Mouse (Mus musculus): Measurements from ENCODE around the gene Gm973. TPM values are rescaled to one million over a fixed set of nuclear protein-coding genes. Genes with fewer than 3 reads are reported as not detected.

Gene Gm973
- polyA plus RNA-seq, 1 experiment, result 4.7 TPM

GRCm38 (mm10) chr1:59538381-59538780, 22.3 kb downstream of the Gm973 start:
- H3K4me1 ChIP-seq (ENCODE audit: control insufficient read depth, insufficient read depth, low read length), result peaks cover 13% of the 10 kb centered on the region
- TF ChIP-seq POLR2A (IDR thresholded peaks at IDR 0.05; ENCODE audit: borderline replicate concordance, insufficient read depth, low read length), result no peak
- no peak for TF ChIP-seq CTCF (IDR thresholded peaks at IDR 0.05; ENCODE audit: borderline replicate concordance, insufficient read depth, low read depth, low read length)
- no peaks in the 10 kb centered on the region for H3K27me3 ChIP-seq (ENCODE audit: control insufficient read depth, insufficient read depth, low read length)
- WGBS, result 93% methylated on average over 5 of the region's 5 CpGs
- H3K4me3 ChIP-seq (replicated peaks; ENCODE audit: insufficient read depth, low read depth, low read length), result no peak overlapping the region
- DNase-seq, result no peak
- no peak overlapping the region for H3K27ac ChIP-seq (ENCODE audit: insufficient read depth, low read length)

- no peak overlapping the region for H3K4me3 ChIP-seq (replicated peaks; ENCODE audit: insufficient read depth, low read depth, low read length)
- WGBS, result 83% methylated on average over 19 of the region's 19 CpGs
- no peak overlapping the region for H3K27ac ChIP-seq (ENCODE audit: insufficient read depth, low read length)
- H3K4me1 ChIP-seq (ENCODE audit: control insufficient read depth, insufficient read depth, low read length), result peaks cover 6% of the 10 kb centered on the region; the same call in 1 of the 2 replicates
- H3K27me3 ChIP-seq (ENCODE audit: control insufficient read depth, insufficient read depth, low read length), result no peaks in the 10 kb centered on the region
- DNase-seq, result no peak
- TF ChIP-seq CTCF (IDR thresholded peaks at IDR 0.05; ENCODE audit: borderline replicate concordance, insufficient read depth, low read depth, low read length), result no peak
- no peak for TF ChIP-seq POLR2A (IDR thresholded peaks at IDR 0.05; ENCODE audit: borderline replicate concordance, insufficient read depth, low read length)
Measured at GRCm38 (mm10) chr1:59540537-59541148, 24.6 kb downstream of the Gm973 start.

- DNase-seq, result peak; percentile 63 to 67
- Histone ChIP-seq H3K4me3 (replicated peaks; ENCODE audit: insufficient read depth, low read depth, low read length) (no peak overlapping the region), H3K27me3 (ENCODE audit: control insufficient read depth, insufficient read depth, low read length) (no peaks in the 10 kb centered on the region), H3K4me1 (ENCODE audit: control insufficient read depth, insufficient read depth, low read length) (peaks cover 6% of the 10 kb centered on the region; the same call in 1 of the 2 replicates), H3K27ac (ENCODE audit: insufficient read depth, low read length) (no peak overlapping the region; the same call in 1 of the 2 replicates)
- 32% methylated on average over 16 of the region's 16 CpGs for WGBS
- no peak for TF ChIP-seq POLR2A (IDR thresholded peaks at IDR 0.05; ENCODE audit: borderline replicate concordance, insufficient read depth, low read length)
- TF ChIP-seq CTCF (IDR thresholded peaks at IDR 0.05; ENCODE audit: borderline replicate concordance, insufficient read depth, low read depth, low read length), result no peak
Measured at GRCm38 (mm10) chr1:59541271-59542020, 25.4 kb downstream of the Gm973 start.

GRCm38 (mm10) chr1:59542231-59542630, 26.2 kb downstream of the Gm973 start:
- 51% methylated on average over 6 of the region's 6 CpGs for WGBS
- H3K27ac ChIP-seq (ENCODE audit: insufficient read depth, low read length), result no peak overlapping the region
- peaks cover 6% of the 10 kb centered on the region; the same call in 1 of the 2 replicates for H3K4me1 ChIP-seq (ENCODE audit: control insufficient read depth, insufficient read depth, low read length)
- TF ChIP-seq CTCF (IDR thresholded peaks at IDR 0.05; ENCODE audit: borderline replicate concordance, insufficient read depth, low read depth, low read length), result no peak
- no peak for TF ChIP-seq POLR2A (IDR thresholded peaks at IDR 0.05; ENCODE audit: borderline replicate concordance, insufficient read depth, low read length)
- no peaks in the 10 kb centered on the region for H3K27me3 ChIP-seq (ENCODE audit: control insufficient read depth, insufficient read depth, low read length)
- peak; percentile 24 to 29 for DNase-seq
- H3K4me3 ChIP-seq (replicated peaks; ENCODE audit: insufficient read depth, low read depth, low read length), result no peak overlapping the region

GRCm38 (mm10) chr1:59543911-59544310, 27.8 kb downstream of the Gm973 start:
- 93% methylated on average over 8 of the region's 8 CpGs for WGBS
- peaks cover 6% of the 10 kb centered on the region; the same call in 1 of the 2 replicates for H3K4me1 ChIP-seq (ENCODE audit: control insufficient read depth, insufficient read depth, low read length)
- H3K27me3 ChIP-seq (ENCODE audit: control insufficient read depth, insufficient read depth, low read length), result no peaks in the 10 kb centered on the region
- no peak for TF ChIP-seq CTCF (IDR thresholded peaks at IDR 0.05; ENCODE audit: borderline replicate concordance, insufficient read depth, low read depth, low read length)
- TF ChIP-seq POLR2A (IDR thresholded peaks at IDR 0.05; ENCODE audit: borderline replicate concordance, insufficient read depth, low read length), result no peak
- no peak overlapping the region for H3K27ac ChIP-seq (ENCODE audit: insufficient read depth, low read length)
- no peak overlapping the region for H3K4me3 ChIP-seq (replicated peaks; ENCODE audit: insufficient read depth, low read depth, low read length)
- no peak for DNase-seq

GRCm38 (mm10) chr1:59548486-59548885, 32.4 kb downstream of the Gm973 start:
- 94% methylated on average over 5 of the region's 5 CpGs for WGBS
- Histone ChIP-seq H3K27ac (ENCODE audit: insufficient read depth, low read length) (no peak overlapping the region), H3K4me3 (replicated peaks; ENCODE audit: insufficient read depth, low read depth, low read length) (no peak overlapping the region), H3K4me1 (ENCODE audit: control insufficient read depth, insufficient read depth, low read length) (no peaks in the 10 kb centered on the region), H3K27me3 (ENCODE audit: control insufficient read depth, insufficient read depth, low read length) (no peaks in the 10 kb centered on the region)
- TF ChIP-seq CTCF (IDR thresholded peaks at IDR 0.05; ENCODE audit: borderline replicate concordance, insufficient read depth, low read depth, low read length), result no peak
- TF ChIP-seq POLR2A (IDR thresholded peaks at IDR 0.05; ENCODE audit: borderline replicate concordance, insufficient read depth, low read length), result no peak
- no peak for DNase-seq

- Histone ChIP-seq H3K27me3 (ENCODE audit: control insufficient read depth, insufficient read depth, low read length) (no peaks in the 10 kb centered on the region), H3K4me1 (ENCODE audit: control insufficient read depth, insufficient read depth, low read length) (no peaks in the 10 kb centered on the region), H3K4me3 (replicated peaks; ENCODE audit: insufficient read depth, low read depth, low read length) (no peak overlapping the region), H3K27ac (ENCODE audit: insufficient read depth, low read length) (no peak overlapping the region)
- WGBS, result 76% methylated on average over 7 of the region's 7 CpGs
- TF ChIP-seq CTCF (IDR thresholded peaks at IDR 0.05; ENCODE audit: borderline replicate concordance, insufficient read depth, low read depth, low read length) (no peak), POLR2A (IDR thresholded peaks at IDR 0.05; ENCODE audit: borderline replicate concordance, insufficient read depth, low read length) (no peak)
- DNase-seq, result no peak
Measured at GRCm38 (mm10) chr1:59549036-59549675, 33.1 kb downstream of the Gm973 start.

All from cerebellum, adult 2 months (tissue).